In the genomic region with DNA sequence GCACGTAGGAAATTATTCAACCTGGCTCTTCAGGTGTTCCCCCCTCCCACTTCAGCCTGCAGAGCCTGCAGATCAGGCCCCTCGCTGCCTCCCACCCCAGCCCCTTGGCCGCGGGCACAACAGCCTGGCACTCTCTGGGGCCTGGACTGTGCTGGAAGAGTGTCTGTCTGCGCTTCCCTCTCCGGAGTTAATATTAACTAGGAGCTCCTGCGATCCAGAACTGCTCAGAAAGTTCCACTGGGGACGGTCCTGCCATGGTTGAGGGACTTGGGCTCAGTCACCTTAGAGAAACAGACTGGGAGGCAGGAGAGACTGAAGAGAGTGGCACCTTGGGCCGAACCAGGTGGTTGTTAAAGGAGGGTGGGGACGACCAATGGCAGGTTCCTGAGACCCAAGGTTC, we compare ENCODE assay signal across 9 mouse cellular contexts. TPM values are rescaled to one million over a fixed set of nuclear protein-coding genes. Genes with fewer than 3 reads are reported as not detected.
DNase-seq lines count a peak whose midpoint lies in the region; ATAC-seq and TF ChIP-seq lines count a peak whose summit lies in the region.
"Had no signal": no experiment of that assay in that cellular context is flagged by ENCODE, and none has a peak within 500 bp of the region (broad histone marks: within the 10 kb centered on the region; RNA-seq: fewer than 3 reads in every experiment).

No protein-coding gene starts in this region.

- WGBS in liver, adult 2 months, result under 1% methylated on average over 10 of the region's 10 CpGs
- WGBS in hindbrain, postnatal 0 days, result 2% methylated on average over 10 of the region's 10 CpGs
- WGBS in limb, embryonic 14.5 days, result 7% methylated on average over 10 of the region's 10 CpGs
- WGBS in small intestine, adult 2 months, result 4% methylated on average over 10 of the region's 10 CpGs

- peak overlapping the region; percentile 93; the same call in 1 of the 2 replicates for H3K9ac ChIP-seq in liver, adult 2 months (ENCODE audit: low read depth, low read length)
- H3K9ac ChIP-seq in hindbrain, postnatal 0 days (replicated peaks; ENCODE audit: low read length), result no peak overlapping the region
- no peak overlapping the region for H3K9ac ChIP-seq in limb, embryonic 14.5 days (ENCODE audit: low read depth, low read length, severe bottlenecking)

- H3K4me2 ChIP-seq in hindbrain, postnatal 0 days (ENCODE audit: low read depth, low read length), result peak overlapping the region; percentile 88
- no peak overlapping the region for H3K4me2 ChIP-seq in limb, embryonic 14.5 days (replicated peaks; ENCODE audit: low read depth, low read length, severe bottlenecking)

- peaks cover 4% of the 10 kb centered on the region; the same call in 1 of the 2 replicates for H3K4me1 ChIP-seq in liver, adult 2 months (ENCODE audit: control insufficient read depth, insufficient read depth, low read length)
- no peaks in the 10 kb centered on the region for H3K4me1 ChIP-seq in hindbrain, postnatal 0 days (ENCODE audit: insufficient read depth, low read length)
- H3K4me1 ChIP-seq in limb, embryonic 14.5 days (ENCODE audit: control insufficient read depth, insufficient read depth, low read length), result peaks cover 16% of the 10 kb centered on the region
- H3K4me1 ChIP-seq in small intestine, adult 2 months (ENCODE audit: control insufficient read depth, insufficient read depth, insufficient read length, low read length), result peaks cover 3% of the 10 kb centered on the region; the same call in 1 of the 2 replicates

- H3K36me3 ChIP-seq in liver, adult 2 months (ENCODE audit: control insufficient read depth, insufficient read depth, low read length), result no peaks in the 10 kb centered on the region
- H3K36me3 ChIP-seq in hindbrain, postnatal 0 days (ENCODE audit: insufficient read depth, low read length), result no peaks in the 10 kb centered on the region
- no peaks in the 10 kb centered on the region for H3K36me3 ChIP-seq in limb, embryonic 14.5 days (ENCODE audit: control insufficient read depth, insufficient read depth, low read length)
- no peaks in the 10 kb centered on the region for H3K36me3 ChIP-seq in small intestine, adult 2 months (ENCODE audit: control insufficient read depth, insufficient read depth, low read length)

- no peak for TF ChIP-seq CTCF in liver, adult 2 months (IDR thresholded peaks at IDR 0.05; ENCODE audit: low read depth, low read length)
- TF ChIP-seq CTCF in hindbrain, postnatal 0 days (IDR thresholded peaks at IDR 0.05; ENCODE audit: low read depth), result no peak
- no peak for TF ChIP-seq CTCF in small intestine, adult 2 months (IDR thresholded peaks at IDR 0.05; ENCODE audit: extremely low read depth, insufficient read length, insufficient replicate concordance, low read depth, low read length)

- TF ChIP-seq POLR2A in liver, adult 2 months (IDR thresholded peaks at IDR 0.05; ENCODE audit: extremely low read depth, insufficient read depth, low read length), result no peak
- no peak for TF ChIP-seq POLR2A in limb, embryonic 14.5 days (IDR thresholded peaks at IDR 0.05; ENCODE audit: borderline replicate concordance, extremely low read depth, insufficient read depth, insufficient read length)
- TF ChIP-seq POLR2A in small intestine, adult 2 months (IDR thresholded peaks at IDR 0.05; ENCODE audit: low read depth, low read length), result no peak

- ATAC-seq in hindbrain, postnatal 0 days, result no peak
- no peak for ATAC-seq in limb, embryonic 14.5 days (ENCODE audit: low FRiP score, low read depth)

- intact Hi-C loops in left cerebral cortex, postnatal 14 days (cut with DNase I), result loop anchor here (5.0 to 10.0 kb wide), 2 partner anchors 734 to 811 kb away; partner anchors contain the start of gene Rnf32

- H3K4me3 ChIP-seq in liver, adult 2 months (ENCODE audit: insufficient read depth, low read depth, low read length), result peak overlapping the region; percentile 88
- H3K4me3 ChIP-seq in hindbrain, postnatal 0 days (ENCODE audit: low read length), result peak overlapping the region; percentile 62
- peak overlapping the region; percentile 47; the same call in 1 of the 2 replicates for H3K4me3 ChIP-seq in limb, embryonic 14.5 days (replicated peaks; ENCODE audit: low read length)
- H3K4me3 ChIP-seq in small intestine, adult 2 months (ENCODE audit: low read depth, low read length), result peak overlapping the region; percentile 81

- no peaks in the 10 kb centered on the region for H3K9me3 ChIP-seq in hindbrain, postnatal 0 days (ENCODE audit: low read length)
- no peaks in the 10 kb centered on the region for H3K9me3 ChIP-seq in limb, embryonic 14.5 days (ENCODE audit: control insufficient read depth, low read length)

- DNase-seq in liver, adult 2 months (ENCODE audit: extremely low read depth, low read depth, low spot score), result peak; percentile 80
- no peak for DNase-seq in liver
- no peak for DNase-seq in hindbrain, postnatal 0 days (ENCODE audit: low spot score)
- no peak for DNase-seq in limb, embryonic 14.5 days (ENCODE audit: low spot score)
- no peak for DNase-seq in layer of hippocampus, postnatal 14 days (ENCODE audit: low spot score in 2 of 2)
- no peak for DNase-seq in left cerebral cortex, postnatal 14 days (ENCODE audit: low spot score in 2 of 2)
- no peak for DNase-seq in thymus, postnatal 10 days (ENCODE audit: low spot score in 2 of 2)
- DNase-seq: heart, postnatal 4 days had no signal

- H3K27ac ChIP-seq in liver, adult 2 months (replicated peaks; ENCODE audit: insufficient read depth, low read depth, low read length), result peak overlapping the region; percentile 84
- H3K27ac ChIP-seq in hindbrain, postnatal 0 days, result no peak overlapping the region
- H3K27ac ChIP-seq in limb, embryonic 14.5 days (replicated peaks; ENCODE audit: low read depth, low read length), result no peak overlapping the region
- H3K27ac ChIP-seq in small intestine, adult 2 months (ENCODE audit: insufficient read depth, low read depth, low read length), result no peak overlapping the region

- H3K79me2 ChIP-seq in liver, adult 2 months (ENCODE audit: control insufficient read depth, insufficient read depth, low read length), result no peaks in the 10 kb centered on the region

- peaks cover 17% of the 10 kb centered on the region for H3K27me3 ChIP-seq in liver, adult 2 months (ENCODE audit: control insufficient read depth, insufficient read depth, low read length)
- peaks cover 86% of the 10 kb centered on the region for H3K27me3 ChIP-seq in hindbrain, postnatal 0 days (ENCODE audit: insufficient read depth, low read length)
- H3K27me3 ChIP-seq in limb, embryonic 14.5 days (ENCODE audit: control insufficient read depth, insufficient read depth, low read length), result peaks cover 100% of the 10 kb centered on the region
- peaks cover 47% of the 10 kb centered on the region for H3K27me3 ChIP-seq in small intestine, adult 2 months (ENCODE audit: control insufficient read depth, insufficient read depth, low read length)

RNA-seq across cellular contexts. Expression of gene Shh, which starts 3.4 kb away (rescaled TPM):
- total RNA-seq in liver, adult 2 months (2014; rRNA removed), result 0.28 TPM in 1 of 2 replicates, not detected in the other
- 0.02 and 0.05 TPM in 2 replicates for polyA plus RNA-seq in liver, adult 2 months (2012; rRNA removed)
- 3.3 and 4.2 TPM in 2 replicates for total RNA-seq in hindbrain, postnatal 0 days (2014; rRNA removed)
- 0.84 TPM in 2 replicates for polyA plus RNA-seq in hindbrain, postnatal 0 days (2015; fragmentation: Nextera tagmentation; extraction: Ambion mirVana)
- 0.33 and 0.37 TPM in 2 replicates for polyA plus RNA-seq in limb, embryonic 14.5 days (2012; rRNA removed)
- 0.06 TPM in 1 of 2 replicates, not detected in the other for polyA plus RNA-seq in limb, embryonic 14.5 days (2014; fragmentation: Nextera tagmentation; extraction: Ambion mirVana)
- 0.56 and 4.8 TPM in 2 replicates for polyA plus RNA-seq in small intestine, adult 2 months (2012; rRNA removed)
- total RNA-seq in layer of hippocampus, postnatal 14 days (2021), result 1 to 10 TPM; 1.4 TPM
- total RNA-seq in left cerebral cortex, postnatal 14 days (2021), result 1 to 10 TPM; 2.9 to 3.4 TPM
- total RNA-seq: heart, postnatal 4 days had no signal
